Mouse (Mus musculus): Measurements from ENCODE around the gene H2-T3.

DNA sequence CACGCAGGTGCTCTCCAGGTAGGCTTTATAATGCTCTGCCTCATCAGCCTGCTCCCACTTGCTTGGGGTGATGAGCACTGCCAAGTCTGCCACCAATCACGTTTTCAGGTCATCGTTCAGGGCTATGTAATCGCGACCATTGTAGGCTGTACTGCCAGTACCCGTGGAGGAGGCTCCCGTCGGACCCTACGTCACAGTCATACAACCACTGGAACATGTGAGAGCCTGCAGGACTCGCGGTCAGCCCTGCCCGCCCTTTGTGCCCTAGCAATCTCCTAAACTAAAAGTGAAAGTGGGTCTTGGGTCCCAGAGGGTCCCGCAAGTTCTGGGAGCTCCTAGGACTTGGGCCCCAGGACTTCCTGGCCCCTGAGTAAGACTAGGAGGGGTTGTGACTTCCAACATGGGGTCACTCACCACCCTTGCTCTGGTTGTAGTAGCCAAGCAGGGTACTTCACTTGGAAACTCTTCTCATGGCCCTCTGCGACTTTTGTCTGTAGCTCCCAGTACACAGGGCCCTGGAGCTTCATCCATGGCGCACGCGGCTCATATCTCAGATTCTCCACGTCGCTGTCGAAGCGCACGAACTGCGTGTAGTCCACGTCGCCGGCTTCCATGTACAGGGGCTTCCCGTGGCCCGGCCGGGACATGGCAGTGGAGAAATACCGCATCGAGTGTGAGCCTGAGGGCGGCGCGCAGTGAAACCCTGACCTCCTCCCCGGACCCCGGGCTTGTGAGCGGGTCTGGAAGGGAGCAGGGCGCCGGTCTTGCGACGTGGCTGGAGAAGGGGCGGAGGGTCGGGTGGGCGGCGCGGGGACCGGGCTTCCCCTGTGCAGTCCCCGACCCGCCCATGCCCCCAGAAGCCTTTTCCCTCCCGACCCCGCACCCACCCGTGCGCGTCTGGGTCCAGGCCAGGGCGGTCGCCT is 28.7 kb downstream of the H2-T3 start:
- TF ChIP-seq EP300 (IDR thresholded peaks at IDR 0.05; ENCODE audit: low read depth in 1 of 2, low read length in 2 of 2) (no peak), CHD1 (IDR thresholded peaks at IDR 0.05; ENCODE audit: low read depth, low read length) (no peak), POLR2A (IDR thresholded peaks at IDR 0.05; ENCODE audit: control insufficient read depth in 1 of 2, insufficient read depth in 1 of 2, low read depth in 1 of 2, low read length in 2 of 2, poor library complexity in 1 of 2) (no peak), SMC3 (IDR thresholded peaks at IDR 0.05; ENCODE audit: low read depth, low read length) (no peak), ZC3H11A (IDR thresholded peaks at IDR 0.05; ENCODE audit: low read depth, low read length) (no peak), CTCF (IDR thresholded peaks at IDR 0.05 in 2 of 3, conservative IDR thresholded peaks at IDR 0.05 in 1 of 3; ENCODE audit: control insufficient read depth in 1 of 3, insufficient read depth in 1 of 3, low read depth in 2 of 3, low read length in 3 of 3, poor library complexity in 1 of 3, severe bottlenecking in 1 of 3) (no peak), MAX (IDR thresholded peaks at IDR 0.05; ENCODE audit: low read length) (no peak), ETS1 (IDR thresholded peaks at IDR 0.05; ENCODE audit: low read depth, low read length) (no peak)

Measured in MEL (cell line).